Mouse (Mus musculus): ENCODE data around the gene Pkn1. TPM values are rescaled to one million over a fixed set of nuclear protein-coding genes. Genes with fewer than 3 reads are reported as not detected.

Gene Pkn1
- polyA plus RNA-seq, 1 experiment from 2014 or later: 33.1 TPM

DNA sequence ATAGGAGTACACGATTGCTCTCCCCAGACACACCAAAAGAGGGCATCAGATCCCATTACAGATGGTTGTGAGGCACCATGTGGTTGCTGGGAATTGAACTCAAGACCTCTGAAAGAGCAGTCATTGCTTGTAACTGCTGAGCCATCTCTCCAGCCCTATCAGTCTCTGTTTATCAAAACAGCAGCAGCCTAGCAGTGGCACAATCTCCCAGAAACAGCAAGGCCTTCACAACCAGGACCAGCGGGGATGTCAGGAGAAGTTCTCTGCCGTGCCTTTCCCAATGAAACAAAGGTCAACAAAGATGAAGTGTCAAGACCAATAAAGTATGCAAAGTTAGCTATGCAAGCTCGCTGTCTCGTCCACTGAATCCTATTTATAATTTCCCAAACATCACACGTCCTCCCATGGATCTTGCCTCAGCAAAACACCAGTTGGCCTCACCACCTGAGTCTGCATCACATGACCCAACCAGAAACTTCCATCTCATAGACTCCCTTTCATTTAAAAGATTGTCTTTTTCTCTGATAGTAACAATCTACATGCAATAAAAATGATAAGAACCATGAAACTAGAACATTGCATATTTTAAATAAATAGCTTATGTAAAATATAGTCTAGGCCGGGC, 66.8 kb downstream of the Pkn1 start:
- Histone ChIP-seq H3K9ac (replicated peaks) (no peak overlapping the region), H3K4me1 (no peaks in the 10 kb centered on the region), H3K27ac (replicated peaks) (no peak overlapping the region), H3K36me3 (no peaks in the 10 kb centered on the region), H3K4me3 (no peak overlapping the region), H3K4me2 (replicated peaks) (no peak overlapping the region), H3K9me3 (0 out of 2 replicates have a peak, but pooled peaks cover 4% of the 10 kb centered on the region), H3K27me3 (no peaks in the 10 kb centered on the region)
- no peak for ATAC-seq (replicated peaks)
- 87% methylated on average over 7 of the region's 7 CpGs for WGBS

DNA sequence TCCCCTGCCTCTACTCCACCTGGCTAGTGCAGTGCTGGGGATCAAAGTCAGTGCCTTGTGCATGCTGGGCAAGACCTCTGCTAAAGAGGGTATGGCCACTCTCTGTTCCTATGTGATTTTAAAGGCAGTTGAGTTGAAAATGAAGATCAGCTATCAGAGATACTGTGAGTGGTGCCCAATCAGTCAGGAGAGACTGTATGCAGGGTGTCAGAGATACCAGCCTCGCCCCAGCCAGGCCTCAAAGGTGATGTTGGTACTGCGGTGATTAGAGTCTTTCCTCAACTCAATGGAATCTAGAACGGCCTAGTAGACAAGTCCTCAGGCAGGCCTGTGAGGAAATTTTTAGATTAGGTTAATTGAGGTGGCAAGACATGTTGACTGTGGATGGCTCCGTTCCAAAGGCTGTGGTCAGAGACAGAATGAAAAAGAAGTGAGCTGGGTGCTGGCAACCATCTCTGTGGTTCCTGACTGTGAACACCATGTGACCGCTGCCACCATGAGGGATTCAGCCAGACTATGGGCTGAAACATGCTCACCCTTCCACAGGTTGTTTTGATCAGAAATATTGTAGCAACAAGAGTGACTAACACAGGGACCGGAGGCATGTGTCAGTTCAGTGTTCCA, 73.2 kb downstream of the Pkn1 start:
- H3K4me1 ChIP-seq: peaks cover 4% of the 10 kb centered on the region; the same call in 1 of the 2 replicates
- H3K4me2 ChIP-seq (replicated peaks): no peak overlapping the region
- H3K27me3 ChIP-seq: no peaks in the 10 kb centered on the region
- no peak for ATAC-seq (replicated peaks)
- no peak overlapping the region for H3K4me3 ChIP-seq
- H3K27ac ChIP-seq (replicated peaks): no peak overlapping the region
- 88% methylated on average over 6 of the region's 6 CpGs for WGBS
- no peaks in the 10 kb centered on the region for H3K36me3 ChIP-seq
- H3K9ac ChIP-seq (replicated peaks): no peak overlapping the region
- H3K9me3 ChIP-seq: no peaks in the 10 kb centered on the region

DNA sequence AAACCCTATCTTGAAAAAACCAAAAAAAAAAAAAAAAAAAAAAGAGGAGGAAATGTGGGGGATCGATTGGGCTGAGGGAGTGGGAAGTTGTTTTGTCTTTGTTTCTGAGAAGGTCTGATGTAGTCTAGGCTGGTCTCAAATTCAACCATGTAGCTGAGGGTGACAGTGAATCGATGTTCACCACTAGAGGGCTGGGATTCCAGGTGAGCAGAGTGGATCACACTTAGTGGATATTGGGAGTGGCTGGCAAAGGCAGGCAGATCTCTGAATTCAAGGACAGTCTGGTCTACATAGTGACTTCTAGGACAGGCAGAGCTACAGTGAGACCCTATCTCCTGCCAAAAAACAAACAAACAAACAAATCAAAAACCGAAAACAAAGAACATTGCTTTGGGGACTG, 74.2 kb downstream of the Pkn1 start:
- 56% methylated on average over 3 of the region's 3 CpGs for WGBS
- Histone ChIP-seq H3K36me3 (no peaks in the 10 kb centered on the region), H3K9me3 (no peaks in the 10 kb centered on the region), H3K4me2 (replicated peaks) (no peak overlapping the region), H3K9ac (replicated peaks) (no peak overlapping the region), H3K4me3 (no peak overlapping the region), H3K4me1 (peaks cover 4% of the 10 kb centered on the region; the same call in 1 of the 2 replicates), H3K27ac (replicated peaks) (no peak overlapping the region), H3K27me3 (no peaks in the 10 kb centered on the region)
- no peak for ATAC-seq (replicated peaks)

DNA sequence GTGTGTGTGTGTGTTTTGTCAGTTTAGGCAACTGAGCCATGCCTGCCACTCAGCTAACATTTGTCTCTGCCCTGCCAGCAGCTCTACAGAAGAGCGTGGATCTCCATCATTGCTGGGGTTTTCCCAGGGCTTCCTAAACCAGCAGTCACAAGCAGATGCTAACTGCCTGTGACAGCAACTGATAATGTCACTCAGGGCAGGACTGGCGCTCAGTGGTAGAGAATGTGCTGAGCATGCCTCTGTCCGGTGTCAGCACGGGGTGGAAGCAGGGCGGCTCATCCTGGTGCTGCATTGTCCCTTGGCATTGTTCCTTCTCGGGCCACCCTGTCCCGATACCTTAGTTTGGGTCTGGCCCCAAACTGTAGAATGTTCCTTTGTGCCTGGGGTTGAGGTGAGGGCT, 75.4 kb downstream of the Pkn1 start:
- Histone ChIP-seq H3K27me3 (no peaks in the 10 kb centered on the region), H3K9me3 (no peaks in the 10 kb centered on the region)
- no peak for ATAC-seq (replicated peaks)

DNA sequence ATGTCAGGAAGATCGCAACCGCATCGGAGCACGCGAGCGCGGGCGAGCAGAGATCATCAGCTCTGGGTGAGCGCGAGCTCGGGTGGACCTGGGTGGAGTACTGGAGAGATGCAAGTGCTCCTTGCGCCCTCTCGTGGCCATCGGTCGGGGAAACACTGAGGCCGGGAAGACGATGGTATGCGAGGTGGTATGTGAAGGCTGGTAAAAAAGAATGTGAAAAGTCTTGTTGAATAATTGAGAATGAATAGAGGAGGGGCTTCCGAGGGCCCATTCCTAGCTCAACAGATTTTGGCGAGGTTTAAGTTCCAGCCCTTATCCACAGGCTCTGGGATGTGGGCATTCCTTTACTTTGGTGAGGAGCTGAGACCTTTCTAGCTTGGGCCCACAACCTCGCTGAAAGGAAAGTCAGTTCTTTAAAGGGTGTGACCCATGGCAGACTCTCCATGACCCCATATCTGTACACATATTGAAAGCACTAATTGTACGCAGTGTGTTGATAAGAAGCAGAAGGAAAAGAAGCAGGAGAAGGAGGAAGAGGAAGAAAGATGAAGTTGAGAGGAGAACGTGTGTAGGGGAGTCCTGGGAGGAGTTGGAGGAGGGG, 76.5 kb downstream of the Pkn1 start:
- H3K4me1 ChIP-seq: peaks cover 4% of the 10 kb centered on the region; the same call in 1 of the 2 replicates
- no peaks in the 10 kb centered on the region for H3K27me3 ChIP-seq
- WGBS: 10% methylated on average over 23 of the region's 23 CpGs
- peak overlapping the region; percentile 66 for H3K9ac ChIP-seq (replicated peaks)
- no peaks in the 10 kb centered on the region for H3K36me3 ChIP-seq
- no peak overlapping the region for H3K27ac ChIP-seq (replicated peaks)
- H3K9me3 ChIP-seq: no peaks in the 10 kb centered on the region
- peak overlapping the region; percentile 48 for H3K4me3 ChIP-seq
- ATAC-seq (replicated peaks): peak; percentile 97
- peak overlapping the region; percentile 85 for H3K4me2 ChIP-seq (replicated peaks)

More for the DNA sequence above, 75.4 kb downstream of the Pkn1 start:
- peaks cover 4% of the 10 kb centered on the region; the same call in 1 of the 2 replicates for H3K4me1 ChIP-seq
- H3K9ac ChIP-seq (replicated peaks): no peak overlapping the region
- no peak overlapping the region for H3K27ac ChIP-seq (replicated peaks)
- WGBS: 91% methylated on average over 7 of the region's 7 CpGs
- H3K36me3 ChIP-seq: no peaks in the 10 kb centered on the region
- H3K4me3 ChIP-seq: no peak overlapping the region
- H3K4me2 ChIP-seq (replicated peaks): no peak overlapping the region

DNA sequence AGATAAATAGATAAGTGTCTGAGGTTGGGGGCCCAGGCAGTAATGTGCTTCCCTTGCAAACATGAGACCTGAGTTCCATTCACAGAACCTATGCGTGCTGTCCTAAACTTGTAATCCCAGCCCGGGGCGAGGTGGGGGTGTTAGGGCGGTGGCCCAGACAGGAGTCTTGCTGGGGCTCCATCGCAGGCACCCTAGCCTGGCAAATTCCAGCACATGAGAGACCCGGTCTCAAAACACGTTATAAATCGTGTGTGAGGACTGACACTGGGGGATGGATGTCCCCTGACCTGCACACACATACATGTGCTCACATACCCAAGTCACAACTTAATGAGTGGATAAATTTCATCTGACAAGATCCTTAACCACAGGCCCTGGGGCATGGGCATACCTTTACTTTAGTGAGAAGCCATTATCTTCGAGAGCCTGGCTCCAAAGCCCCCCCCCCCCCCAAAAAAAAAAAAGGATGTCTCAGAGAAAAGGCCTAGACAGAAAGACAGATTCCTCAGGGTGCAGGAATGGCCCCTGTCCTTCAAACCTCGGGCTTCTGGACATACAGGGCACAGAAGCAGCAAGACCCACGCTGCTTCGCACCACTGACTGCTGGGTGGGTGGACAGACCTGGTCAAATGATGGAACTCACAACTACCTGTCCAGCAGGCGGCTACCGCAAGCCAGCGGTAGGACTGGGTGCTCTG, 77.1 kb downstream of the Pkn1 start:
- Histone ChIP-seq H3K4me1 (peaks cover 4% of the 10 kb centered on the region; the same call in 1 of the 2 replicates), H3K27ac (replicated peaks) (no peak overlapping the region)
- 52% methylated on average over 15 of the region's 15 CpGs for WGBS

DNA sequence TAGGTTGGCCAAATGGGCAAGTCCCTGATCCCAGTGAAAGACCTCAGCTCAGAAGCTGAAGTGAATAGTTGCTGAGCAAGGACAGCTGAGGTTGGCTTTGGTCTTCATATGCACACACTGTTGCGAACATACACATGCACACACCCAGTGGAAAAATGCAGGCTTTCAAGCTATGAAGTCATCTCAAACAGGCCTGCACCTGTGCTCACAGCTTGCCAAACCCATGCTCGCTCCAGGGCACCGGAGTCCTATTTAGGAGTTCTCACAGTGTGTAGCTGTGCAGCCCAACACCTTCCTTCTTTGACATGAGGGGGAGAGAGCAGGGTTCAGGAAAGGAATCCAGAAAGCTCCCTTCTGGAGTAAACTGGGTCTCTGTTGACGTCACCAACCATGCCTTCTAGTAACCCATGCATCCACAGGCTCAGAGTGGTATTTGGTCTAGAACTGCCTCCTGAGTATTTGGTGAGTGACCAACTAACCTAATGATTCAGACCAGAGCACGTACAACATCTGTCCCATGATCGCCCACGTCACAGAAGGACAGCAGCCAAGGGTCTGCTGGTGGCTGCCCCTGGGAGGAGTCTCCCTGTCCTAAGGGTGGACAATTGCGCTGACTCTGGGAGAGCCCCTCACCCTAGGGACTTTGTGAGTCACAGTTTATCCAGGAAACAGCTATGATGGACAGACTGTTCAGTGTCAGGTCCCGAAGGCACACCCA, 79.3 kb downstream of the Pkn1 start:
- 88% methylated on average over 9 of the region's 9 CpGs for WGBS
- peaks cover 4% of the 10 kb centered on the region; the same call in 1 of the 2 replicates for H3K4me1 ChIP-seq
- H3K4me2 ChIP-seq (replicated peaks): no peak overlapping the region
- no peak overlapping the region for H3K4me3 ChIP-seq
- H3K27ac ChIP-seq (replicated peaks): no peak overlapping the region
- H3K9ac ChIP-seq (replicated peaks): no peak overlapping the region
- no peaks in the 10 kb centered on the region for H3K9me3 ChIP-seq
- no peaks in the 10 kb centered on the region for H3K27me3 ChIP-seq
- no peaks in the 10 kb centered on the region for H3K36me3 ChIP-seq
- ATAC-seq (replicated peaks): no peak

More for the DNA sequence above, 77.1 kb downstream of the Pkn1 start:
- peak; percentile 53 for ATAC-seq (replicated peaks)
- peak overlapping the region; percentile 85 for H3K4me2 ChIP-seq (replicated peaks)
- no peaks in the 10 kb centered on the region for H3K9me3 ChIP-seq
- H3K9ac ChIP-seq (replicated peaks): peak overlapping the region; percentile 66
- H3K27me3 ChIP-seq: no peaks in the 10 kb centered on the region
- peak overlapping the region; percentile 48 for H3K4me3 ChIP-seq
- H3K36me3 ChIP-seq: no peaks in the 10 kb centered on the region

DNA sequence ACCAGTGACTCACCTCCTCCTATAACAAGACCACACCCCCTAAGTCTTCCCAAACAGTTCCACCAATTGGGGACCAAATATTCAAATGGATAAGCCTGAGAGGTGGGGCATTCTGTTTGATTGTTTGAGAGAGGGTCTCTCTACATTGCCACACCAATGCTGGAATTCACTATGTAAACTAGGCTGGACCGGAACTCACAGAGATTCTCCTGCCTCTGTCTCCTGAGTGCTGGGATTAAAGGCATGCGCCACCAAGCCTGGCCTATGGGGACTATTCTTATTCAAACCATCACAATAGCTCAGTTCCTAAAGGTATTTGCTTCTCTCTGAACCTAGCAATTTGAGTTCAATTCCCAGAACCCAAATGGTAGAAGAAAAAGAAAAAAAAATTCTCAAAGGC, 80.4 kb downstream of the Pkn1 start:
- H3K4me3 ChIP-seq: no peak overlapping the region
- H3K27ac ChIP-seq (replicated peaks): no peak overlapping the region
- H3K4me2 ChIP-seq (replicated peaks): no peak overlapping the region
- no peak for ATAC-seq (replicated peaks)
- H3K36me3 ChIP-seq: peaks cover 5% of the 10 kb centered on the region
- no peaks in the 10 kb centered on the region for H3K9me3 ChIP-seq
- 96% methylated on average over 2 of the region's 2 CpGs for WGBS
- H3K27me3 ChIP-seq: no peaks in the 10 kb centered on the region
- H3K4me1 ChIP-seq: peaks cover 4% of the 10 kb centered on the region; the same call in 1 of the 2 replicates
- H3K9ac ChIP-seq (replicated peaks): no peak overlapping the region

DNA sequence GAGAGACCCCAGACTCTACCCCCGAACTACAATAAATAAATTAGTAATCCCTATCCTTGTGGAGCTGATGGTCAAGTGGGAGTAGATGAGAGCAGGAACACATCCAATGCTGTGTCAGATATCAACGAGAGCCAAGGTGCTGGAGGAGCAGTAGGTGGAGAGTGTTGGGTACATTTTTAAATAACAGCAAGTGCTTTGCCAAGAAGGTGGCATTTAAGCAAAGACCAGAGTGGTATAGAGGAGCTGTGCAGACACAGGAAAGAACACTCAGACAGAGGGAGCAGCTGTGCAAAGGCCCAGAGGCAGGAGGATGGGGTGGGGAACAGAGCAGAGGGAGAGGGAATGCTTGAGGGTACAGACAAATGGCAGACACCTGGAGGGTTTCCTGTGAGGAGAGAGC, 81.9 kb downstream of the Pkn1 start:
- H3K4me1 ChIP-seq: peaks cover 3% of the 10 kb centered on the region; the same call in 1 of the 2 replicates
- H3K27me3 ChIP-seq: no peaks in the 10 kb centered on the region
- no peak overlapping the region for H3K4me3 ChIP-seq
- no peaks in the 10 kb centered on the region for H3K9me3 ChIP-seq
- peaks cover 18% of the 10 kb centered on the region for H3K36me3 ChIP-seq
- WGBS: 89% methylated on average over 2 of the region's 2 CpGs
- H3K4me2 ChIP-seq (replicated peaks): no peak overlapping the region
- H3K27ac ChIP-seq (replicated peaks): no peak overlapping the region
- ATAC-seq (replicated peaks): no peak
- H3K9ac ChIP-seq (replicated peaks): no peak overlapping the region

DNA sequence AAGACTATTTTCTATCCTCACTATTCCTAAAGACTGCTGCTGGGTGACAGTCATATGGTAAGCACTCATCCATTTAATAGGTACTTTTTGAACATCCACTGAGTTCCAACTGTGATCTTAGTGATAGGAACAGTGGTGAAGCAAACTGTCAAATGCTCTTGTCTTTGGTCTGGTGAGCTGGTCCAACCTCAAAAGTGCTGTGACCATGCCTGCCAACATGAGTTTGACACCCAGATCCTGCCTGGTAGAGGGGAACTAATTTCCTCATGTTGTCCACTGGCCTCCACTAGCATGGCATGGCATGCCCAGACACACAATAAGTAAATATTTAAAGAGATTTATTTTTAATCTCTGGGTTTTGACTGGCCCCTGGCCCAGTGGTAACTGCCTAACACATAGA, 82.4 kb downstream of the Pkn1 start:
- H3K9me3 ChIP-seq: no peaks in the 10 kb centered on the region
- no peaks in the 10 kb centered on the region for H3K27me3 ChIP-seq
- H3K9ac ChIP-seq (replicated peaks): no peak overlapping the region
- no peak overlapping the region for H3K4me3 ChIP-seq
- H3K4me1 ChIP-seq: no peaks in the 10 kb centered on the region
- no peak overlapping the region for H3K27ac ChIP-seq (replicated peaks)
- ATAC-seq (replicated peaks): no peak
- H3K36me3 ChIP-seq: peaks cover 23% of the 10 kb centered on the region
- no peak overlapping the region for H3K4me2 ChIP-seq (replicated peaks)
